Mouse (Mus musculus) skeletal muscle tissue, adult 2 months (tissue): Measurements from ENCODE around the gene Syne3.

Source experiments
- DNase-seq: peaks from one replicate; pipeline ENCODE4 v3.0.0-alpha.2; 2012; ENCODE audit warnings: low read depth, low spot score

The Syne3 gene

GRCm38 (mm10) chr12:104897051-104897618 is 112.5 kb downstream of the Syne3 start:
- no peak for DNase-seq

GRCm38 (mm10) chr12:104896640-104897039 is 113.0 kb downstream of the Syne3 start:
- DNase-seq = no peak

GRCm38 (mm10) chr12:104892245-104892644 is 117.4 kb downstream of the Syne3 start:
- DNase-seq = no peak

GRCm38 (mm10) chr12:104890066-104890465 is 119.5 kb downstream of the Syne3 start:
- no peak for DNase-seq

GRCm38 (mm10) chr12:104886104-104886503 is 123.5 kb downstream of the Syne3 start:
- no peak for DNase-seq

GRCm38 (mm10) chr12:104882533-104882932 is 127.1 kb downstream of the Syne3 start:
- no peak for DNase-seq

GRCm38 (mm10) chr12:104882061-104882460 is 127.5 kb downstream of the Syne3 start:
- no peak for DNase-seq

GRCm38 (mm10) chr12:104881518-104882060 is 128.0 kb downstream of the Syne3 start:
- no peak for DNase-seq

GRCm38 (mm10) chr12:104880367-104880766 is 129.2 kb downstream of the Syne3 start:
- DNase-seq = no peak
